Mouse (Mus musculus) bone marrow, adult 2 months (tissue): ENCODE measurements at regions not wholly inside any gene's neighbourhood (a gene's known extent, or its start where the extent isn't known, plus 50 kb on each side); places are given as distances from the start of the nearest gene placed in this dataset.

ENCODE experiments used
- CTCF ChIP-seq: fragments of 200-500 bp; IDR thresholded peaks from 2 replicates; pipeline ENCODE4 v1.5.1; 2011; ENCODE audit warnings: low read length, control low read depth; ENCODE audit not compliant: control insufficient read depth, insufficient read depth
- POLR2A ChIP-seq: fragments of 200-500 bp; IDR thresholded peaks from 2 replicates; pipeline ENCODE4 v1.6.1; 2011; ENCODE audit warnings: low read depth, mild to moderate bottlenecking, control low read depth, low read length, borderline replicate concordance; ENCODE audit not compliant: control insufficient read depth

DNA sequence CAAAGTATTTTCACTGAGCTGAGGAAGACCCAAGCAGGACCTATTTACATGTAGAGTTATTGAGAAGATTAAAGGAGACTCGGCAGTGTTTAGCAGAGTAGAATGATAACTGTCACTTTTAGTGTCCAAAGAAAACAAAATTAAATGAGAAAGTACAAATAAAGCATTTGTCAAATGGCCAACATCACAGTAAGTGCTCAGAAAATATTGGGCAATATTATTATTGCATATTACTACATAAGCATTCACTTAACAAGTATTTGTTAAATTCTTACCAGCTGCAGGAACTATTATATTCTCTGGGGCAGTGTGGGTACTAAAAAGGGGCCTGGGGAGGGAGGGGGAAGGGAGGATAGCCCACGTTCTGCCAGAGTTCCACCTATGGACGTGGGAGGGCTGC is 224.5 kb upstream of the Noct start:
- TF ChIP-seq POLR2A = no peak
- TF ChIP-seq CTCF = no peak
